Mouse (Mus musculus) frontal cortex, adult (tissue): Measurements from ENCODE around the gene Dnlz.

Source experiments
- ATAC-seq: cut with Nextera tagmentation; 2 replicates; pipeline ENCODE4 v1.9.2; 2017; ENCODE audit warnings: mild to moderate bottlenecking, moderate library complexity, mixed read lengths; ENCODE audit not compliant: low TSS enrichment

The Dnlz gene

GRCm38 (mm10) chr2:26298856-26299230 lies 53.1 kb downstream of the Dnlz start:
- ATAC-seq, result no peak

DNA sequence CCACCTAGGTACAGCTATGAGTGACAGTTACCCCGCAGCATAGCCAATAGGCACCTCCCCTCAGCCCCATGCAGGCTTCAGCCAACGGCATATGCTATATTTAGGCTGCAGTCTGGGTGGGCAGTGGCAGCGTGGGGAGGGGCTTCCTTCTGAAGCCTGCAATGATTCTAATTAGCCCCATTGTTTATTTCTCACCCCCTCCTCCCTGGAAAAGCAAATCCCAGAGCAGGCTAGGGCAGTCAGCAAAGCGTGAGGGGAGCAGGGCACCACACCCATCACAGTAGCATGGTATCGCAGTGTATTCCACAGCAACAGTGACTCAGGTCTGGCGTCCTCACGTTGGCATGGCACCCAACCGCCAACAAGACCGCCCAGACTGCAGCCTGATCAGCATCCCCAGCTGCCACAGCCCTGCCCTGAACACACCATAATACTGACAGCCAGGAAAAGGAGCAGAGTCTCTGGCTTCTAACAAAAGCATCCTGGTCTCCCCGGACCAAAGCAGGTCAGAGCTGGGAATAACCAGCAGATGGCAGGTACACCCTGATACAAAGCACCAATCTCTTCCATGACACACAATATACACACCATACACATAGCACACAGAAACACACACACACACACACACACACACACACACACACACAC lies 53.6 kb downstream of the Dnlz start:
- peak; percentile 76 for ATAC-seq
